Mouse (Mus musculus) hindbrain, postnatal 0 days (tissue): Measurements from ENCODE around the gene Adgrf3. TPM values are rescaled to one million over a fixed set of nuclear protein-coding genes. Genes with fewer than 3 reads are reported as not detected.
A peak's percentile ranks its signal among the peaks of the same experiment; 100 is the strongest.

Experiments
- ATAC-seq: fragments of 200-750 bp; cut with Nextera tagmentation; 2 replicates; pipeline ENCODE4 v1.8.0; 2017; ENCODE audit warnings: mild to moderate bottlenecking, moderate TSS enrichment, moderate library complexity
- DNase-seq: peaks from one replicate; pipeline ENCODE4 v3.0.0-alpha.2; 2015; ENCODE audit warnings: low spot score
- H3K27ac ChIP-seq: fragments of 300-500 bp; sonication (generic); 2 replicates; pipeline ENCODE4 v1.5.1; 2014; ENCODE audit warnings: mild to moderate bottlenecking
- H3K27me3 ChIP-seq: fragments of 300-500 bp; sonication (generic); 2 replicates; pipeline ENCODE4 v1.6.1; 2014; ENCODE audit warnings: low read length, mixed read lengths; ENCODE audit not compliant: insufficient read depth
- H3K36me3 ChIP-seq: fragments of 300-500 bp; sonication (generic); 2 replicates; pipeline ENCODE4 v1.6.1; 2014; ENCODE audit warnings: low read length, mixed read lengths; ENCODE audit not compliant: insufficient read depth
- H3K4me1 ChIP-seq: fragments of 300-500 bp; sonication (generic); 2 replicates; pipeline ENCODE4 v1.6.1; 2014; ENCODE audit warnings: antibody characterized with exemption, low read length, mixed read lengths; ENCODE audit not compliant: insufficient read depth
- H3K4me2 ChIP-seq: fragments of 300-500 bp; sonication (generic); 2 replicates; pipeline ENCODE4 v1.6.1; 2014; ENCODE audit warnings: low read depth, mild to moderate bottlenecking, low read length, moderate library complexity, mixed read lengths
- H3K4me3 ChIP-seq: fragments of 300-500 bp; sonication (generic); 2 replicates; pipeline ENCODE4 v1.5.1; 2014; ENCODE audit warnings: low read length
- H3K9ac ChIP-seq: fragments of 300-500 bp; sonication (generic); replicated peaks from 2 replicates; pipeline ENCODE4 v1.6.1; 2014; ENCODE audit warnings: mild to moderate bottlenecking, low read length, moderate library complexity, mixed read lengths
- H3K9me3 ChIP-seq: fragments of 300-500 bp; sonication (generic); 2 replicates; pipeline ENCODE4 v1.6.1; 2016; ENCODE audit warnings: low read length, mixed read lengths
- CTCF ChIP-seq: IDR thresholded peaks from 2 replicates; pipeline ENCODE4 v1.5.1; 2016; ENCODE audit warnings: antibody characterized with exemption, control low read depth, low read depth
- WGBS: fragments of 180-500 bp; shearing (Covaris S2); extraction: QIAGEN DNeasy Blood & Tissue Kit; methylation state at CpG from one replicate; pipeline ENCODE4 v1.1.7; 2014; 5-methylcytosine and 5-hydroxymethylcytosine counted together
- microRNA counts: library from miRNA; unstranded; fragments of <30 nt; microRNA quantifications from one replicate; lab custom pipeline; 2015
- microRNA-seq, 2 experiments: library from miRNA; unstranded; fragments of <30 nt; microRNA quantifications; one replicate each; pipeline ENCODE4; 2016
- polyA plus RNA-seq: library from polyadenylated mRNA; unstranded; fragments of >200 nt; fragmentation: Nextera tagmentation; extraction: Ambion mirVana; gene quantifications from 2 replicates; pipeline ENCODE4 v1.2.1, GENCODE M21; 2015
- total RNA-seq: library from RNA; depleted of rRNA; stranded (reverse); fragments of >200 nt; gene quantifications from 2 replicates; pipeline ENCODE4 v1.2.3, GENCODE M21; 2014; rRNA removed

Adgrf3 gene
- total and polyA plus RNA-seq, 2 experiments from 2014 or later: 0.37 TPM; not detected in 1

GRCm38 (mm10) chr5:30153222-30153621 lies 52.3 kb downstream of the Adgrf3 start:
- DNase-seq (no peak), ATAC-seq (no peak)
- Histone ChIP-seq H3K9me3 (no peaks in the 10 kb centered on the region), H3K36me3 (no peaks in the 10 kb centered on the region), H3K4me3 (no peak overlapping the region), H3K4me2 (no peak overlapping the region; the same call in 1 of the 2 replicates), H3K9ac (no peak overlapping the region), H3K27me3 (no peaks in the 10 kb centered on the region), H3K4me1 (0 out of 2 replicates have a peak, but pooled peaks cover 2% of the 10 kb centered on the region), H3K27ac (no peak overlapping the region)
- 96% methylated on average over 2 of the region's 2 CpGs for WGBS
- TF ChIP-seq CTCF: no peak

- DNase-seq (no peak), ATAC-seq (no peak)
- H3K27me3 ChIP-seq: no peaks in the 10 kb centered on the region
- no peaks in the 10 kb centered on the region for H3K9me3 ChIP-seq
- WGBS: 74% methylated on average over 1 of the region's 1 CpGs
- H3K4me1 ChIP-seq: 0 out of 2 replicates have a peak, but pooled peaks cover 2% of the 10 kb centered on the region
- H3K9ac ChIP-seq: no peak overlapping the region
- no peak for TF ChIP-seq CTCF
- no peak overlapping the region for H3K4me2 ChIP-seq
- no peak overlapping the region for H3K4me3 ChIP-seq
- H3K36me3 ChIP-seq: no peaks in the 10 kb centered on the region
- no peak overlapping the region for H3K27ac ChIP-seq
These were observed 53.1 kb downstream of the Adgrf3 start for GRCm38 (mm10) chr5:30152413-30152812.

GRCm38 (mm10) chr5:30152007-30152406 lies 53.5 kb downstream of the Adgrf3 start:
- DNase-seq (no peak), ATAC-seq (no peak)
- no peaks in the 10 kb centered on the region for H3K36me3 ChIP-seq
- H3K9ac ChIP-seq: no peak overlapping the region
- 0 out of 2 replicates have a peak overlapping the region, but pooled peaks have one; percentile 8 for H3K4me2 ChIP-seq
- H3K27ac ChIP-seq: no peak overlapping the region
- H3K27me3 ChIP-seq: no peaks in the 10 kb centered on the region
- WGBS: 56% methylated on average over 4 of the region's 4 CpGs
- 0 out of 2 replicates have a peak, but pooled peaks cover 2% of the 10 kb centered on the region for H3K4me1 ChIP-seq
- TF ChIP-seq CTCF: no peak
- H3K9me3 ChIP-seq: no peaks in the 10 kb centered on the region
- H3K4me3 ChIP-seq: no peak overlapping the region

GRCm38 (mm10) chr5:30148133-30148920 lies 57.2 kb downstream of the Adgrf3 start:
- 89% methylated on average over 5 of the region's 5 CpGs for WGBS
- ATAC-seq: no peak
- no peak overlapping the region for H3K9ac ChIP-seq

GRCm38 (mm10) chr5:30146526-30146925 lies 59.0 kb downstream of the Adgrf3 start:
- Histone ChIP-seq H3K27ac (no peak overlapping the region), H3K4me3 (no peak overlapping the region), H3K9ac (no peak overlapping the region), H3K36me3 (peaks cover 32% of the 10 kb centered on the region), H3K4me2 (no peak overlapping the region), H3K9me3 (no peaks in the 10 kb centered on the region), H3K4me1 (0 out of 2 replicates have a peak, but pooled peaks cover 1% of the 10 kb centered on the region), H3K27me3 (no peaks in the 10 kb centered on the region)
- DNase-seq: no peak
- TF ChIP-seq CTCF: no peak
- 75% methylated on average over 6 of the region's 6 CpGs for WGBS
- ATAC-seq: no peak

More at GRCm38 (mm10) chr5:30148133-30148920, 57.2 kb downstream of the Adgrf3 start:
- no peak overlapping the region for H3K4me3 ChIP-seq
- no peak overlapping the region for H3K27ac ChIP-seq
- no peak for DNase-seq
- H3K4me2 ChIP-seq: no peak overlapping the region
- no peaks in the 10 kb centered on the region for H3K27me3 ChIP-seq
- H3K36me3 ChIP-seq: peaks cover 19% of the 10 kb centered on the region
- TF ChIP-seq CTCF: no peak
- H3K9me3 ChIP-seq: no peaks in the 10 kb centered on the region
- 0 out of 2 replicates have a peak, but pooled peaks cover 2% of the 10 kb centered on the region for H3K4me1 ChIP-seq

MicroRNAs encoded within 50 kb of the gene (microRNA counts, 519-probe panel; counts per million panel counts)
- microRNA mmu-miR-1960 (lab: Ali Mortazavi, UCI): not detected

Small RNA genes within 50 kb of the gene (microRNA-seq; reads per million reads assigned to microRNA genes)
- gene Mir1960: 0.35 to 1.4 reads per million in 2 experiments

Other genes with a start within 250 kb of the Adgrf3 start
- gene Il6, start 192.6 kb downstream of the Adgrf3 start, total RNA-seq: not detected in 2 replicates
- not detected in 2 replicates for gene Il6, start 192.6 kb downstream of the Adgrf3 start, polyA plus RNA-seq
- 8.3 and 15.4 TPM in 2 replicates for gene Tyms, start 132.1 kb downstream of the Adgrf3 start, total RNA-seq
- gene Tyms, start 132.1 kb downstream of the Adgrf3 start, polyA plus RNA-seq: 35.2 and 36.2 TPM in 2 replicates
- 26.7 and 26.9 TPM in 2 replicates for gene Garem2, start 100.6 kb downstream of the Adgrf3 start, total RNA-seq
- 9.5 and 9.7 TPM in 2 replicates for gene Garem2, start 100.6 kb downstream of the Adgrf3 start, polyA plus RNA-seq
- gene 3110082J24Rik, start 99.6 kb downstream of the Adgrf3 start, total RNA-seq: 3.2 and 6.3 TPM in 2 replicates
- 4.3 and 4.9 TPM in 2 replicates for gene 3110082J24Rik, start 99.6 kb downstream of the Adgrf3 start, polyA plus RNA-seq
- gene Hadha, start 50.6 kb downstream of the Adgrf3 start, total RNA-seq: 50.1 and 50.4 TPM in 2 replicates
- gene Hadha, start 50.6 kb downstream of the Adgrf3 start, polyA plus RNA-seq: 68.0 and 79.1 TPM in 2 replicates
- 56.8 and 68.3 TPM in 2 replicates for gene Hadhb, start 50.5 kb downstream of the Adgrf3 start, total RNA-seq
- 59.9 and 67.5 TPM in 2 replicates for gene Hadhb, start 50.5 kb downstream of the Adgrf3 start, polyA plus RNA-seq
- gene Selenoi, start 26.9 kb upstream of the Adgrf3 start, total RNA-seq: 99.5 and 108 TPM in 2 replicates
- gene Selenoi, start 26.9 kb upstream of the Adgrf3 start, polyA plus RNA-seq: 20.7 and 23.1 TPM in 2 replicates
- 4.6 and 4.9 TPM in 2 replicates for gene Drc1, start 75.7 kb upstream of the Adgrf3 start, total RNA-seq
- 6.6 TPM in 2 replicates for gene Drc1, start 75.7 kb upstream of the Adgrf3 start, polyA plus RNA-seq